Mouse (Mus musculus) left cerebral cortex, adult 11 months (tissue): ENCODE measurements around the gene Hoxa4.

Experiments used
- DNase-seq: peaks from one replicate; pipeline ENCODE4 v3.0.0; 2022; ENCODE audit warnings: low spot score

Hoxa4 gene

GRCm38 (mm10) chr6:52164626-52165440 is 26.7 kb downstream of the Hoxa4 start, which contains the start of gene Hoxa2:
Gene Hoxa2 (minus strand): TSS chr6:52164831.
- no peak for DNase-seq

- DNase-seq: no peak
Measured at GRCm38 (mm10) chr6:52164051-52164625, 27.4 kb downstream of the Hoxa4 start.

- DNase-seq: no peak
Measured at GRCm38 (mm10) chr6:52163366-52164031, 28.1 kb downstream of the Hoxa4 start.

- DNase-seq: no peak
Measured at GRCm38 (mm10) chr6:52162611-52163365, 28.8 kb downstream of the Hoxa4 start.

- DNase-seq: no peak
Measured at GRCm38 (mm10) chr6:52162093-52162380, 29.5 kb downstream of the Hoxa4 start.

GRCm38 (mm10) chr6:52161336-52162092 is 30.0 kb downstream of the Hoxa4 start:
- DNase-seq: no peak

- DNase-seq: no peak
Measured at GRCm38 (mm10) chr6:52160511-52161335, 30.8 kb downstream of the Hoxa4 start.

- DNase-seq: no peak
Measured at GRCm38 (mm10) chr6:52159979-52160378, 31.6 kb downstream of the Hoxa4 start.

GRCm38 (mm10) chr6:52159164-52159761 is 32.3 kb downstream of the Hoxa4 start:
- DNase-seq: no peak

- DNase-seq: no peak
Measured at GRCm38 (mm10) chr6:52158276-52159051, 33.1 kb downstream of the Hoxa4 start, which contains the start of gene Hoxa1. Gene Hoxa1 (minus strand): TSS chr6:52158317.

- DNase-seq: no peak
Measured at GRCm38 (mm10) chr6:52157466-52158275, 33.9 kb downstream of the Hoxa4 start.

GRCm38 (mm10) chr6:52156551-52157200 is 34.9 kb downstream of the Hoxa4 start:
- DNase-seq: no peak

- no peak for DNase-seq
Measured at GRCm38 (mm10) chr6:52155471-52155870, 36.1 kb downstream of the Hoxa4 start.

GRCm38 (mm10) chr6:52154044-52154443 is 37.5 kb downstream of the Hoxa4 start:
- no peak for DNase-seq

- DNase-seq: no peak
Measured at GRCm38 (mm10) chr6:52153270-52153669, 38.3 kb downstream of the Hoxa4 start.

- DNase-seq: no peak
Measured at GRCm38 (mm10) chr6:52152226-52153193, 39.0 kb downstream of the Hoxa4 start.

- DNase-seq: no peak
Measured at GRCm38 (mm10) chr6:52151571-52151970, 40.0 kb downstream of the Hoxa4 start.
